Mouse (Mus musculus): ENCODE measurements around the gene Xxylt1.

- TF ChIP-seq CTCF (IDR thresholded peaks at IDR 0.05; ENCODE audit: low read depth, low read length): no peak
- TF ChIP-seq GATA1 (IDR thresholded peaks at IDR 0.05; ENCODE audit: borderline replicate concordance, low read length): no peak
- TF ChIP-seq POLR2AphosphoS5 (IDR thresholded peaks at IDR 0.05; ENCODE audit: insufficient replicate concordance, low read depth, low read length): no peak
These were observed 103.5 kb downstream of the Xxylt1 start for GRCm38 (mm10) chr16:30977728-30978127.

All from G1E (cell line).